Mouse (Mus musculus) kidney, postnatal 36 days (tissue): ENCODE results near the gene Acot2.
A peak's percentile ranks its signal among the peaks of the same experiment; 100 is the strongest.
"Not testable (repeated sequence)": the region's sequence is repeated elsewhere in the genome, so short reads cannot be mapped to it uniquely, and the experiment has no call there.

ENCODE experiments used
- DNase-seq, 2 experiments: peaks; one replicate each; pipeline ENCODE4 v3.0.0; 2021 to 2022; ENCODE audit warnings: mixed read lengths in 2 of 2

Gene Acot2

GRCm38 (mm10) chr12:83987583-83988441, at the start of gene Acot2:
TSS of gene Acot2 (plus strand) at chr12:83987861.
- DNase-seq, result peak; percentile 82 to 84

- not testable (repeated sequence) for DNase-seq
These were observed 49.1 kb upstream of the Acot2 start for GRCm38 (mm10) chr12:83938592-83938991.

GRCm38 (mm10) chr12:83939332-83939731, 48.3 kb upstream of the Acot2 start:
- DNase-seq, result no peak

- DNase-seq, result no peak
These were observed 47.6 kb upstream of the Acot2 start for GRCm38 (mm10) chr12:83940031-83940430.

- DNase-seq, result no peak
These were observed 45.7 kb upstream of the Acot2 start for GRCm38 (mm10) chr12:83941938-83942337.

GRCm38 (mm10) chr12:83947260-83947811, 40.3 kb upstream of the Acot2 start:
- DNase-seq, result peak; percentile 35 to 60

GRCm38 (mm10) chr12:83949043-83949442, 38.6 kb upstream of the Acot2 start:
- no peak for DNase-seq

GRCm38 (mm10) chr12:83949776-83950492, 37.7 kb upstream of the Acot2 start:
- no peak for DNase-seq

- peak; percentile 90 to 91 for DNase-seq
These were observed 37.2 kb upstream of the Acot2 start, which contains the start of gene Riox1 for GRCm38 (mm10) chr12:83950493-83950839. TSS of gene Riox1 (plus strand) at chr12:83950608.

- DNase-seq, result peak; percentile 29 to 67
These were observed 36.6 kb upstream of the Acot2 start for GRCm38 (mm10) chr12:83950840-83951701.

- DNase-seq, result no peak
These were observed 35.7 kb upstream of the Acot2 start for GRCm38 (mm10) chr12:83951711-83952575.

GRCm38 (mm10) chr12:83958278-83958677, 29.4 kb upstream of the Acot2 start:
- peak in 1 of 2 experiments; percentile 43 for DNase-seq

GRCm38 (mm10) chr12:83965235-83965634, 22.4 kb upstream of the Acot2 start:
- no peak for DNase-seq

- peak; percentile 73 to 82 for DNase-seq
These were observed 15.5 kb upstream of the Acot2 start for GRCm38 (mm10) chr12:83972117-83972516.

GRCm38 (mm10) chr12:83978862-83979261, 8.8 kb upstream of the Acot2 start:
- DNase-seq, result no peak

- DNase-seq, result peak in 1 of 2 experiments; percentile 73
These were observed 6.0 kb upstream of the Acot2 start for GRCm38 (mm10) chr12:83981615-83982014.

GRCm38 (mm10) chr12:83984752-83985151, 2.9 kb upstream of the Acot2 start, which contains the start of gene Heatr4:
TSS of gene Heatr4 (minus strand) at chr12:83984852.
- no peak for DNase-seq

GRCm38 (mm10) chr12:83987242-83987582, 449 bp upstream of the Acot2 start:
- DNase-seq, result peak in 1 of 2 experiments; percentile 14

GRCm38 (mm10) chr12:83988483-83988882, 822 bp downstream of the Acot2 start:
- DNase-seq, result no peak

GRCm38 (mm10) chr12:83989378-83989777, 1.7 kb downstream of the Acot2 start:
- no peak for DNase-seq

GRCm38 (mm10) chr12:83997221-83997620, 9.6 kb downstream of the Acot2 start:
- no peak for DNase-seq
